Mouse (Mus musculus): ENCODE results near the gene Avil. TPM values are rescaled to one million over a fixed set of nuclear protein-coding genes. Genes with fewer than 3 reads are reported as not detected.
"Not testable (repeated sequence)": the region's sequence is repeated elsewhere in the genome, so short reads cannot be mapped to it uniquely, and the experiment has no call there.

The Avil gene
- total RNA-seq, 2 experiments from 2014 or later = 0.47 to 0.69 TPM

DNA sequence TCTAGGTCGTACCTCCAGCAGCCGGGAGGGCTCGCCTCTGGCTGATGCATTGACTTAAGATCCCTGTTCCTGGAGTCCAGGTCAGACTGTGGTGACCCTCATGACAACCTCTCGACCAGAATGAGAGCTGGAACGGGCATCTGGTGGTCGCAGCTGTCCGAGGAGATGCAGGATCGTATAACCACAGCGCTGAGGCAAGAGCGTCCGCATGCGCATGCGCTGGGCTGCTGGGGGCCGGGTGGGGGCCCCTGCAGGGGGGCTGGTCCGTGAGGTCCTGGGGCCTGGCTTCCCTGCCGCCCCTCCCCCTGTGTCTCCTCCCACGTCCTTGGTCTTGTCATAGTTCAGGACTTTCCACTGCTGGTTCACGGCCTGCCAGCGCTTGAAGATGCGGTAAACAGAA lies 56.0 kb downstream of the Avil start:
- DNase-seq (ENCODE audit: extremely low spot score in 1 of 2, low spot score in 1 of 2) = no peak

DNA sequence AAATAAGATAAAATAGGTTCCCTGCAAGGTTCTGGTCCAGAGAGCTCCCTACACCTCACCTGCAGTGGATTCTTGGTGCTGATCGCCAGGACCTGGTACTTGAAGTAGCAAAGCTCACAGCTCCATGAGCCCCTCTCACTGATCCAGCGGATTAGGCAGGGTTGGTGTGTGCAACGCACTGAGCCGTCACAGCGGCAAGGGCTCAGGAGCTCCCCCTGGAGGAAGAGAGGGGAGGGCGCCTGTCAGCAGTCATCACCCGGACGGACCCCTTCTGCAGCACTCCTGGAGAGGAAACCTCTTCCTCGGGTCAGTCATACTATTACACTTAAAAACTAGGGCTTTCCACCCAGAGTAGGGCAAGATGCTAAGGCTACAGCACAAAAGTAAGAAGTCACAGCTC lies 57.7 kb downstream of the Avil start:
- peak; percentile 69 to 81 for DNase-seq (ENCODE audit: extremely low spot score in 1 of 2, low spot score in 1 of 2)

DNA sequence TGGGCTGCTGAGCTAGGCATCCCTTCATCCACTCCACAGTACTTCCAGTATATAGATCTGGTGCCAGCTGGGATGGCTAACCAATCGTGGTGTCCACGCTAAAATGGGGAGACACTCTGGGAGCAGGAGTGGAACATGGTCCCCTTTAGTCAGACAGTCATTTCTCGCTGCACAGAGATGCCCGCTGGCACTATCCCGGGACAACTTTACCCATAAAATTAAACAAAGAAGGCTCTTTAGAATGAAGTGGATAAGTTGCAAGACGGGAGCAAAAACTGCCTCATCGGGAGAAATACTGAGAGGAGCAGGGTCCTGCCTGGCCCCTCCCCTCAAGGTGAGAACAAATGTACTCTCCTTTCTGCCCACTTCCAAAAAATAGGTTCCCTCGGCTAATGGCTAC lies 58.2 kb downstream of the Avil start:
- DNase-seq (ENCODE audit: extremely low spot score in 1 of 2, low spot score in 1 of 2) = no peak

DNA sequence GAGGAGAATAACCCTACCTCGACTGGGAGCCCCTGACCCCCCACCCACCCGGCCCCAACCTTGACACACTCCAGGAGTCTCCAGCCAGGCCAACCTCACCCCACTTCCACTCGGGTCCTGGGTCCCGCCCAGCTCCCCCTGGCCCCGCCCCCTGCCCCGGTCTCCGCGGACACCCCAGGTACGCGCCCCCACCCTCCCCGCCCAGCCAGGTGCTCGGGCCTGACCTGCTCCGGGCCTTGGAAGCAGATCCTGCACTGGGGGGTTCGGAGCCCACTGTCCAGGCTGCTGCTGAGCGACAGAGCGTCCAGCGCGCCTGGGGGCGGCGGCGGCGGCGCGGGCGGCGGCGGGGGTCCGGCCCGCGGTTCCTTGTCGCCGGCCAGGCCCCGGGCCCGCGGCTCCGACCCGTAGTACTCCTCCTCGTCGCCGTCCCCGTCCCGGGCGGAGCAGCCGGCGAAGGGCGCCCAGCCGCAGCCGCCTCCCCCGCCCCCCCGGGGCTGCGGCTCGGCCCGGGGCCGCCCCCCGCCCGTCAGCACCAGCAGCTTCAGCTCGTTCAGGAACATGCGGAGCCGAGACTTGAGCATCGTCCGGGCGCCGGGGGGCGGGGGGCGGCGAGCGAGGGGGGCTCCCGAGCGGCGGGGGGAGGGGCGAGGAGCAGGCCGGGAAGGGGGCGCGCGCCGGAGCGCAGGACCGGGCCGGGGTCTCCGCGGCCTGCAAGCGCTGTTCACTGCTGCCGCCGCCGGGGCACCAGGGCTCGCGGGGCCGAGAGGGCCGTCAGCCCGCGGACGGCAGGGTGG lies 58.9 kb downstream of the Avil start:
- DNase-seq (ENCODE audit: extremely low spot score in 1 of 2, low spot score in 1 of 2) = peak in 1 of 2 experiments; percentile 35

DNA sequence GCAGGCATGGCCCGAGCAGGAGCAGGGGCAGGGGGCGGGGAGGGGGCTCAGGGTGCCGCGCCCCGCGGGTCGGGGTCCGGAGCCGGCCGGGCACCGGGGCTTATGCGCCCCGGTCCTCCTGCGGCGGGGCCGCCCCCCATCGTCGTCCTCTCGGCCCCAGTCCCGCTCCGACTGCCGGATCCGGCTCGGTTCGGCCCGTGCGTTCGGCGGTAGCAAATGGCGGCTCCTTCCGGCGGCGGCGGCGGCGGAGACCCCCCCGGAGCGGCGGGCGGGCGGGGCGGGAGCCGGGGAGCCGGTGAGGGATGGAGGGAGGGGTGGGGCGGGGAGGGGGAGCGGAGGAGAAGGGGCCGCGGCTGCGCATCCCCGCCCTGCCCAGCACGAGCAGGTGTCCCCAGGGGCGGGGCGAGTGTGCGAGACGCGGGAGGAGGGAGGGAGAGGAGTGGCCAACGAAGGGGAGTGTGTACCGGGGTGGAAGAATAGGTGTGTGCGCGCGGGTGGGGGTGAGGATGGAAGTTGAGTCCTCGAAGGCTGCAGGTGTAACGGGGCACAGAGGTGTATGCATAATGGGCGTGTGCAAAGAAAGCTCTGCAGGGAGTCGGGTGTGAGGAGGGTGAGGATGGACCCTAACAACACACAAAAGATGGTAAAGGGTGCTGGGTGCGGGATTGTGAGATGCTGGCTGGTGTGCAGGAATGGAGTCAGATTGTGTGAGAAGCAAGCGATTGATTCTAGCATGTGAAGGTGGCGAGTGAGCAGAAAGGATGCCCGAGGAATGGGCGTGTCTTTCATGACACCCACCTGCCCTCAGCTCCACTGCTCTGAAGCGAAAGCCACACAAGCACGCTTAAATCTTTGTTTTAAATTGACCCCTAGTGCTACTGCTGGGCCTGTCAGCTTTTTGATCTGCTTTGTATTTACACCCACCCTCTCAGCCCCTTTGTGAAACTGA lies 59.7 kb downstream of the Avil start, which contains the start of gene March9:
Gene March9, minus strand, starts transcription at position 217 of the 949 bp plus-strand sequence.
- DNase-seq (ENCODE audit: extremely low spot score in 1 of 2, low spot score in 1 of 2) = peak; percentile 63 to 64

DNA sequence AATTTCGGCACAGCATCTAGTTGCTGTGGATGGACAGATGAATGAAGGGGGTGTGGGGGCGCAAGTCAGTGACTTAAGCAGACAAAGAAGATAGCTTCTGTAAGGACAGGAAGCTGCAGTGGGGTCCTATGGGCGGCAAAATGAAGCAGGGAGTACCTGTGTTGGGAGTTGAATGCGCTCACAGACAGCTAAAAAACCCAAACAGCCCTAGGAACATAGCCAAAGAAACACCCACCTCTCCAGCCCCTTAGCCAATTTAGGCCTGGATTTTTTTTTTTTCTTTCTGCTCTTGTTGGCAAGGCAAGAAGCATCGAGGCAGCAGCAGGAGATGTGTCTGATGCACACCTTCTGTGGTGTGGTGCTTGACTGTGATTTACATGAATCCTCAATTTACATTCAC lies 60.6 kb downstream of the Avil start:
- DNase-seq (ENCODE audit: extremely low spot score in 1 of 2, low spot score in 1 of 2) = no peak

DNA sequence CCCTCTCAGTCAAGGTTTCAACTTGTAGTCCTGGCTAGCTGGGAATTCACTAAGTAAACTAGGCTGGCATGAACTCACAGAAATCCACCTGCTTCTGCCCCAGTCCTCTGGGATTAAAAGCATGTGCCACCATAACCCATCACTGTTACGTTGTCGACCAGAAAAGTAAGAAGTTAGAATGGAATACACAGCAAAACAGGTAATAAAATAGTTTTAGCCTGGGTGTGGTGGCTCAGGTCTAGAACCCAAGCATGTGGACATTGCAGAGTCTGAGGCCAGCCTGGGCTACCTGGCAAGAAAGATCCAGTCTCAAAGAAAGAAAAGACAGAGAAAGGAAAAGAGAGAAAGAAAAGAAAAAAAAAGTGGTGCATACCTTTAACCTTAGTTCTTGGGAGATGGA lies 61.0 kb downstream of the Avil start:
- no peak for DNase-seq (ENCODE audit: extremely low spot score in 1 of 2, low spot score in 1 of 2)

DNA sequence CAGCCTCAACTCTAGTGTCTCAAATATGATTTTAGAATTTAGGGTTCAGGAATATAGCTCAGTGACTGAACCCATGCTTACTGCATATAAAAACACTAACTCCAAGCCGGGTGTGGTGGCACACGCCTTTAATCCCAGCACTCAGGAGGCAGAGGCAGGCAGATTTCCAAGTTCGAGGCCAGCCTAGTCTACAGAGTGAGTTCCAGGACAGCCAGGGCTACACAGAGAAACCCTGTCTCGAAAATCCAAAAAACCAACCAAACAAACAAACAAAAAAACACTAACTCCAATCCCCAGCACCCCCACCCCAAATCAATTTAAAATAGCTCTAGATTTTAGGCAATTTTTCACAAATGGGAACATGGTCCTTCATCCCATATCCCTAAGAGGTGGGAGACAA lies 61.6 kb downstream of the Avil start:
- DNase-seq (ENCODE audit: extremely low spot score in 1 of 2, low spot score in 1 of 2) = not testable (repeated sequence)

DNA sequence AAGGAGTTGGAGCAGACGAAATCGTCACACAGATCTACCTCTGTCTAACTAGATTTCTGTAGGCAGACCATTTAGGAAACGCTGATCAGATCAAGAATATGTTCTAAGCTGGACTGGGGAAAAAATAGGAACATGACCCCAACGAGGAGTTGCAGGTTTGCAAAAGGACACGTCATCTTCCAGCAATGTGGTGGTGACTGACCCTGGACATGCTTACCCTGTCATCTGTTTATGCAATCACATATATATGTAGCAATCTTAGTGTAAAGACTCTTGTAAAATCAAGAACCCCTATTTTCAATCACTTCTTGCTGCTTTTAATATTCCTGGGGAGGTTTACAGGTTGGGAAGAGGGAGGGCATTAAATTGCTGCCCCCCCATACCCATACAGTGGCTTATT lies 62.0 kb downstream of the Avil start:
- no peak for DNase-seq (ENCODE audit: extremely low spot score in 1 of 2, low spot score in 1 of 2)

DNA sequence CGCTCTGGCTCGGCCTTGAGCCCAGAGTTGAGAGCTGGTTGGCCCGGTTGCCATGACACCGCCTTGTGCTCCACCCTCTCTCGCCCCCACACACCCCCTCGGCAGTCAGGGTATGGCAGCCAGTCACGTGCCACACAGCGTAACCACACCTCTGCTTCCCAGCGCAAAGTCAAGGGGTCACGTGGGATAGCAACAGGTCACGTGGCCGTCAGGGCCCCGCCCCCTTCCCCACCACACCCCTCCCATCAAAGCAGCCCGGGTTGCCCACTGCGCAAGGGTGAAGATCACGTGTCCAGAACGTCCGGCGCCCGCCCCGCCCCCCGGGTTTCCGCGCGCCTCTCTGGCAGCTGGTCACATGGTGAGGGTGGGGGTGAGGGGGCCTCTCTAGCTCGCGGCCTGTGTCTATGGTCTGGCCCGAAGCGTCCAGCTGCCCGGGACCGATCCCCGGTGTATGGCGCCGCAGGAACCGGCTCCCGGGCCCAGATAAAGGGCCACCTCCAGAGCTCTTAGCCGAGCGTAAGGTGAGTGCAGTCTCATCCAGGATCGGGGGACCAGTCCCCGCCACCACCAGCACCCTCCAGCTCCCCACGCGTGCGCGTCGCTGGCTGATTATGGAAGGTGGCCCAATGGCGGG lies 62.8 kb downstream of the Avil start, which contains the start of gene Cdk4:
Gene Cdk4, plus strand, starts transcription at position 296 of the 634 bp plus-strand sequence.
- peak; percentile 94 to 97 for DNase-seq (ENCODE audit: extremely low spot score in 1 of 2, low spot score in 1 of 2)

DNA sequence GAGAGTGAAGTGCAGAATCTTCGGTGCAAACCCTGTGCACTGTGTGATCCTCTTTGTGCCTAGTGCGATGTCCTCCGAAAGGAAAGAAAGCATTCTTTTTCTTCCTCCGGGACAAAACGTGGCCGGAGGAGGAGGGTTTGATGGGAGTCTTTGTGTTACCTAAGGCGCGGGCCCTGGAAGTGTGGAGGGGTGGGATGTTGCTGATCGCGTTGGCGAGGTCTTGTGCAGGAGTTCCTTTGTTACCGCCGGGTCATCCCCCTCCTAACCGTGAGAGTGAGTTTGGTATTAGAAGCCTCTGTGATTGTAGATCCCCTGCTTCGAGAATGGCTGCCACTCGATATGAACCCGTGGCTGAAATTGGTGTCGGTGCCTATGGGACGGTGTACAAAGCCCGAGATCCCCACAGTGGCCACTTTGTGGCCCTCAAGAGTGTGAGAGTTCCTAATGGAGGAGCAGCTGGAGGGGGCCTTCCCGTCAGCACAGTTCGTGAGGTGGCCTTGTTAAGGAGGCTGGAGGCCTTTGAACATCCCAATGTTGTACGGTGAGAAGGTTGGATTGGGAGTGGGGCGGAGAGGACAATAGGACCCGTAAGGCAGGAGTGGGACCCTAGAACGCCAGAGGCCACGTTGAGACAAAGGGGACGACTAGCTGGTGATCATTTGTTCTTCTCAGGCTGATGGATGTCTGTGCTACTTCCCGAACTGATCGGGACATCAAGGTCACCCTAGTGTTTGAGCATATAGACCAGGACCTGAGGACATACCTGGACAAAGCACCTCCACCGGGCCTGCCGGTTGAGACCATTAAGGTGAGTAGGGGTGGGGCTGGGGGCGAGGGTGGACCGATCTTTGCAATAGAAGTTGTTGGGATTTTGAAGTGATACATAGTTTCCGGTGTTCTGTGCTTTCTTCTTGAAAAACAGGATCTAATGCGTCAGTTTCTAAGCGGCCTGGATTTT lies 63.7 kb downstream of the Avil start:
- no peak for DNase-seq (ENCODE audit: extremely low spot score in 1 of 2, low spot score in 1 of 2)

DNA sequence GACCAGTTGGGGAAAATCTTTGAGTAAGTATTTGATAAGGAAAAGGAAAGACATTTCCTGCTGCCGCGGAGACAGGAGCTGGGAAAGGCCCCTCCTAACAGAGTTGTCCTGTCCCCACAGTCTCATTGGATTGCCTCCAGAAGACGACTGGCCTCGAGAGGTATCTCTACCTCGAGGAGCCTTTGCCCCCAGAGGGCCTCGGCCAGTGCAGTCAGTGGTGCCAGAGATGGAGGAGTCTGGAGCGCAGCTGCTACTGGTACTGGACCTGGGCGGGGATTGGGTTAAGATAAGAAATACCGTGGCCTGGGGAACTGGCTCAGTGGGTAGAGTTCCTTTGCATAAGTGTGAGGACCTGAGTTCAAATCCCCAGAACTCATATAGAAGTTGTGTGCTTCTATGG lies 65.5 kb downstream of the Avil start:
- DNase-seq (ENCODE audit: extremely low spot score in 1 of 2, low spot score in 1 of 2) = no peak

DNA sequence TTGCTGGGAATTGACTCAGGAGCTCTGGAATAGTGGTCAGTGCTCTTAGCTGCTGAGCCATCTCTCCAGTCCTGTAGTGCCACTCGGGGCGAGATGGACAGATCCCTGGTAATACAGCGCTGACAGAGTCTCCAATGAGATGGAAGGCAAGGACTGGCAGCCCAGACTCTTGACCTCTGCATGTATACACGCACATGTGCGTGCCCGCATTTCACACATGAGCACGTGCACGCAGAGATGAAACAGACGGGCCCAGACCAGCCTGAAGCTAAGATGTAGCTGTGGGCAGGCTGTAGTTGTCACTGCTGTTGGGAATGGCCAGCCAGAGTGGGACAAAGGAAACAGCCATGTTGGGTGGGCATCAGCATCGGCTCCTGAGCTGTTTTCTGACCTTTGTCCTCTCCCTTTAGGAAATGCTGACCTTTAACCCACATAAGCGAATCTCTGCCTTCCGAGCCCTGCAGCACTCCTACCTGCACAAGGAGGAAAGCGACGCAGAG lies 66.1 kb downstream of the Avil start:
- DNase-seq (ENCODE audit: extremely low spot score in 1 of 2, low spot score in 1 of 2) = no peak

DNA sequence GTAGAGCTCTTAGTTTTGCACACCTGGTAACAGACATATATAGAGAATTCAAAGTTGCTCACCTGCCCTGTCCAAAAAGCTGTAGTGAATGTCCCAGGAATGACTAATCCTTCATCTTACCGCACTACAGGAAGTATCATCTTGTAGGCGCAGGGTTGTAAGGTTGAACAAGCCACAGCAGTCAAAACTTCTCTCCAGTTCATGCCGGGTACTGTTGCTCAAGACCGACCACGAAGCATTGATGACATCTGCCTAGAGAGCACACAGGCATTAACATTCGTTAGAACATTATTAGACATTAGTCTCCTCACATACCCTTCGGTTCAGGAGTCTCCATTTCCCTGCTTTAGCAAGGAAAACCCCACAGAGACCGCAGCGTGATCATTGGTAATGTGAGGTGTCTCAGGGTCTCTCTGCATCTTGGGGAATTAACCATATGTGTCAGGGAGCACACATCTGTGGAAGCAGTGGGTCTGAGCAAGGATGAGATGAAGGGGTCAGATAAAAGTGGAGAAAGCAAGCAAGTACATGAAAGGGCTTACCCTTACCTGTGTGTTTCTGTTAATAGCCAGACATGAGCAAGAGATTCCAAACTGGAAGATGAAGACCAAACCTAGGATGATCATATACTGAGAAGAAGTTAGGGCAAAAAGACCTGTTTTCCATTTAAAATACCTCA lies 68.0 kb downstream of the Avil start:
- no peak for DNase-seq (ENCODE audit: extremely low spot score in 1 of 2, low spot score in 1 of 2)

DNA sequence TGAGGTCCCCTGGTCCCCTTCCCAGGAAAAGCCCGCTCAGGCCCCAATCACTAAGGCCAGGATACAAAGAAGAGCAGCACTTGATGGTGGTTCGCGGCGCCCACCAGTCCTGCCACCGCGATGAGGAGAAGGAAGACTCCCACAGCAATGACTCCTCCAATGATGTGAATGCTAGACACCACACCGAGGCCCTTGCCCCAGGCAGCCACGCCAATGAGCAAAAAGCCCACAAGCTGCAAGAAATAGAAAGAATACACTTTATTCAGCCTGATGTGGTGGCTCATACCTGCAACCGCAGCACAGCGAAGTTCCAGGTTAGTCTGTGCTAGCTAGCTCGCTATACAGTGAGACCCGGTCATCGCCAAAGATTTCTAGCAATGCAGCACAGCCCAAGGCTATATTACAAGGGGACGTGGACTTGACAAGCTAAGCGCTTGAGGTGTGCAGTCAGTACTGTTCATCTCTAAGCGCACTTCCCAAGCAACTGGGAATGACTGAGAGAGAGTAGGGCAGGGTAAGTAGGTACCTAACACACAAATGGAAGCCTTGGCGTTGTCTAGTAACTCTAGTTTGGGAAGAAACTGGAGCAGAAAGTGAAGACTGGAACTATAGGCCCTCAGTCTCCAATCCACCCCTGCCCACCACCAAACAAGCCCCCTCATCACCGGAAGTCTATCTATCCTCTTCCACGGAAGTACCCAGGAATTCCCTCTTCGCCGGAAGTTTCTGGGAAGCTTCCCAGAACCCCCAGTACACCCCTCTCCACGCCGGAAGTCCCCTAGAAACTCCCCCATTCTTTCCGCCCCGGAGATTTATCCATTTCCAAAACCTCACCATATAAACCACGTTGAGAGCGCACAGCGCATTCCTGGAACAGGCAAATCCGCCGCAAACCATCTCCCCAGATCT lies 69.0 kb downstream of the Avil start:
- DNase-seq (ENCODE audit: extremely low spot score in 1 of 2, low spot score in 1 of 2) = no peak

Measured in layer of hippocampus, postnatal 25 days (tissue).